Mouse (Mus musculus): ENCODE results near the gene Plpp7. TPM values are rescaled to one million over a fixed set of nuclear protein-coding genes. Genes with fewer than 3 reads are reported as not detected.

Plpp7 gene
- polyA plus RNA-seq, 1 experiment: 4.6 TPM

- H3K4me1 ChIP-seq (ENCODE audit: control insufficient read depth, insufficient read depth, insufficient read length, low read length): no peaks in the 10 kb centered on the region
- H3K4me3 ChIP-seq (ENCODE audit: insufficient read depth, low read depth, low read length): no peak overlapping the region
- no peak overlapping the region for H3K27ac ChIP-seq (replicated peaks; ENCODE audit: low read depth, low read length)
These were observed 10.0 kb downstream of the Plpp7 start for GRCm38 (mm10) chr2:32105117-32105913.

GRCm38 (mm10) chr2:32105930-32106329, 10.6 kb downstream of the Plpp7 start:
- Histone ChIP-seq H3K4me1 (ENCODE audit: control insufficient read depth, insufficient read depth, insufficient read length, low read length) (no peaks in the 10 kb centered on the region), H3K27ac (replicated peaks; ENCODE audit: low read depth, low read length) (no peak overlapping the region), H3K4me3 (ENCODE audit: insufficient read depth, low read depth, low read length) (no peak overlapping the region)

- no peak overlapping the region for H3K4me3 ChIP-seq (ENCODE audit: insufficient read depth, low read depth, low read length)
- no peaks in the 10 kb centered on the region for H3K4me1 ChIP-seq (ENCODE audit: control insufficient read depth, insufficient read depth, insufficient read length, low read length)
- no peak overlapping the region for H3K27ac ChIP-seq (replicated peaks; ENCODE audit: low read depth, low read length)
These were observed 15.9 kb downstream of the Plpp7 start for GRCm38 (mm10) chr2:32111268-32111667.

GRCm38 (mm10) chr2:32112548-32112947, 17.2 kb downstream of the Plpp7 start:
- no peak overlapping the region for H3K27ac ChIP-seq (replicated peaks; ENCODE audit: low read depth, low read length)
- no peak overlapping the region for H3K4me3 ChIP-seq (ENCODE audit: insufficient read depth, low read depth, low read length)
- no peaks in the 10 kb centered on the region for H3K4me1 ChIP-seq (ENCODE audit: control insufficient read depth, insufficient read depth, insufficient read length, low read length)

- H3K27ac ChIP-seq (replicated peaks; ENCODE audit: low read depth, low read length): no peak overlapping the region
- no peak overlapping the region for H3K4me3 ChIP-seq (ENCODE audit: insufficient read depth, low read depth, low read length)
- H3K4me1 ChIP-seq (ENCODE audit: control insufficient read depth, insufficient read depth, insufficient read length, low read length): no peaks in the 10 kb centered on the region
These were observed 20.5 kb downstream of the Plpp7 start for GRCm38 (mm10) chr2:32115851-32116268.

GRCm38 (mm10) chr2:32119802-32120750, 24.7 kb downstream of the Plpp7 start:
- H3K4me3 ChIP-seq (ENCODE audit: insufficient read depth, low read depth, low read length): no peak overlapping the region
- H3K27ac ChIP-seq (replicated peaks; ENCODE audit: low read depth, low read length): no peak overlapping the region
- H3K4me1 ChIP-seq (ENCODE audit: control insufficient read depth, insufficient read depth, insufficient read length, low read length): no peaks in the 10 kb centered on the region

GRCm38 (mm10) chr2:32121150-32121549, 25.8 kb downstream of the Plpp7 start:
- Histone ChIP-seq H3K4me3 (ENCODE audit: insufficient read depth, low read depth, low read length) (no peak overlapping the region), H3K4me1 (ENCODE audit: control insufficient read depth, insufficient read depth, insufficient read length, low read length) (no peaks in the 10 kb centered on the region), H3K27ac (replicated peaks; ENCODE audit: low read depth, low read length) (no peak overlapping the region)

GRCm38 (mm10) chr2:32121785-32122184, 26.5 kb downstream of the Plpp7 start:
- Histone ChIP-seq H3K4me3 (ENCODE audit: insufficient read depth, low read depth, low read length) (no peak overlapping the region), H3K4me1 (ENCODE audit: control insufficient read depth, insufficient read depth, insufficient read length, low read length) (no peaks in the 10 kb centered on the region), H3K27ac (replicated peaks; ENCODE audit: low read depth, low read length) (no peak overlapping the region)

- Histone ChIP-seq H3K4me3 (ENCODE audit: insufficient read depth, low read depth, low read length) (no peak overlapping the region), H3K27ac (replicated peaks; ENCODE audit: low read depth, low read length) (no peak overlapping the region), H3K4me1 (ENCODE audit: control insufficient read depth, insufficient read depth, insufficient read length, low read length) (no peaks in the 10 kb centered on the region; the same call in 1 of the 2 replicates)
These were observed 32.6 kb downstream of the Plpp7 start for GRCm38 (mm10) chr2:32127653-32128535.

- Histone ChIP-seq H3K4me3 (ENCODE audit: insufficient read depth, low read depth, low read length) (no peak overlapping the region), H3K4me1 (ENCODE audit: control insufficient read depth, insufficient read depth, insufficient read length, low read length) (no peaks in the 10 kb centered on the region; the same call in 1 of the 2 replicates), H3K27ac (replicated peaks; ENCODE audit: low read depth, low read length) (no peak overlapping the region)
These were observed 33.2 kb downstream of the Plpp7 start for GRCm38 (mm10) chr2:32128536-32128841.

- H3K4me3 ChIP-seq (ENCODE audit: insufficient read depth, low read depth, low read length): no peak overlapping the region
- no peak overlapping the region for H3K27ac ChIP-seq (replicated peaks; ENCODE audit: low read depth, low read length)
- no peaks in the 10 kb centered on the region; the same call in 1 of the 2 replicates for H3K4me1 ChIP-seq (ENCODE audit: control insufficient read depth, insufficient read depth, insufficient read length, low read length)
These were observed 34.2 kb downstream of the Plpp7 start for GRCm38 (mm10) chr2:32129383-32130074.

- no peak overlapping the region for H3K27ac ChIP-seq (replicated peaks; ENCODE audit: low read depth, low read length)
These were observed 35.1 kb downstream of the Plpp7 start for GRCm38 (mm10) chr2:32130435-32130834.

GRCm38 (mm10) chr2:32131205-32131834, 36.0 kb downstream of the Plpp7 start:
- Histone ChIP-seq H3K4me1 (ENCODE audit: control insufficient read depth, insufficient read depth, insufficient read length, low read length) (no peaks in the 10 kb centered on the region; the same call in 1 of the 2 replicates), H3K4me3 (ENCODE audit: insufficient read depth, low read depth, low read length) (no peak overlapping the region), H3K27ac (replicated peaks; ENCODE audit: low read depth, low read length) (no peak overlapping the region)

More at GRCm38 (mm10) chr2:32130435-32130834, 35.1 kb downstream of the Plpp7 start:
- no peaks in the 10 kb centered on the region; the same call in 1 of the 2 replicates for H3K4me1 ChIP-seq (ENCODE audit: control insufficient read depth, insufficient read depth, insufficient read length, low read length)
- no peak overlapping the region for H3K4me3 ChIP-seq (ENCODE audit: insufficient read depth, low read depth, low read length)
